Mouse (Mus musculus): ENCODE results near the gene Pakap. TPM values are rescaled to one million over a fixed set of nuclear protein-coding genes. Genes with fewer than 3 reads are reported as not detected.
A peak's percentile ranks its signal among the peaks of the same experiment; 100 is the strongest.

Gene Pakap
- polyA plus RNA-seq, 1 experiment from 2014 or later = 21.4 TPM

DNA sequence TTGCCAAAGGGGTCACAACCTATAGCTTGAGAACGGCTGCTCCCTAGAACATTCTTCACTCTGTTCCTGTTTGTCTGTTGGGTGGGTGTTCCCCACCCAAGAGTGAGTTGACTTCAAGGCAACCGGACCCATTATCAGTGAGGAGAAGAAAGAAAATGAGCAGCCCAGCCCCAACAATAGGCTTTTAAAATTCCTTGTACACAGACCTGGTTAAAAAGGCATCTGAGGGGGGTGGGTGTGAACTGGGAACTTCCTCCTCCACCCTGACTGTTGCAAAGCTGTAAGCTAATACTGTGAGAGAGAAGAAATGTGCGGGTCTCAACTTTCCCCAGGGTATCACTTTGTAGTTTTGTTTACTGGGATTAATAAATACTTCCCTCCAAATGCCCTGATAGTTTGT lies 226.6 kb downstream of the Pakap start:
- ATAC-seq (ENCODE audit: low FRiP score) (no peak), DNase-seq (ENCODE audit: low spot score, missing footprints) (no peak)
- Histone ChIP-seq H3K9me3 (ENCODE audit: control insufficient read depth, low read length) (no peaks in the 10 kb centered on the region), H3K9ac (ENCODE audit: low read length) (no peak overlapping the region), H3K4me1 (ENCODE audit: control insufficient read depth, insufficient read depth, low read length) (peaks cover 12% of the 10 kb centered on the region), H3K36me3 (ENCODE audit: control insufficient read depth, insufficient read depth, low read length) (no peaks in the 10 kb centered on the region), H3K27me3 (ENCODE audit: control insufficient read depth, insufficient read depth, low read length) (no peaks in the 10 kb centered on the region), H3K4me3 (ENCODE audit: low read depth, low read length) (no peak overlapping the region), H3K4me2 (no peak overlapping the region), H3K27ac (ENCODE audit: low read depth, low read length) (no peak overlapping the region)
- 43% methylated on average over 3 of the region's 3 CpGs for WGBS

DNA sequence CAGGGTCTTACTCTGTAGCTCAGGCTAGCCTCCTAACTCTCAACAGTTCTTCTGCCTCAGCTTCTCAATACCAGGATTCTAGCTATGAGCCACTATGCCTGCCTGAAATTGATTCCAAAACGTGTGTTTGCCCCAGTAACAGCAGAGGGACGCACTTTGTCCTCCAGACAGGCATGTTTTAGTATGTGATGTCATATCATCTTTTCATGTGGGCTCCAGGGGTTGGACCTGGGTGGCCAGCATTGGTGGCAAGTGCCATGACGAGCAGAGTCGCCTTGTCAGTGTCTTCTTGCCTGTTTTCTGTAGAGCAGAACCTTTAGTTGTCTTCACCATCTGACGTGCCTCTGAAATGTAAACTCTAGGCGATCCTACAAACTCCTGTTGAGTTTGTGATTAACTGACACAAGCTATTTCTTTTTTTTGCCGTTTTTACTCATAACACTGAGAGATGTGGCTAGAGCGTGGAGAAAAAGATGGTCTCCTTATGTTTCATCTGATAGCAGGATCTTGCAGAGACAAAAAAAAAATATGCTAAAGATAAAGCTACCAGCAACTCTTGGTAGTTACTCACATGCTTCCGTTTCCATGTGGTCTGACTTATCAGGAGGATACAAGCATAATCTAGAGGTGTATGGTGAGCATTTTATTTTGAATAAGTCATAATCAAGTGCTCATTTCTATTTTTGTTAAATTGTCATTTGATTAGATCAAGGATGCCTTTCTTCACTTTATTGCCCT lies 229.7 kb downstream of the Pakap start:
- peak overlapping the region; percentile 44 for H3K9ac ChIP-seq (ENCODE audit: low read length)
- no peak overlapping the region for H3K27ac ChIP-seq (ENCODE audit: low read depth, low read length)
- no peak for DNase-seq (ENCODE audit: low spot score, missing footprints)
- H3K27me3 ChIP-seq (ENCODE audit: control insufficient read depth, insufficient read depth, low read length) = no peaks in the 10 kb centered on the region
- no peak for ATAC-seq (ENCODE audit: low FRiP score)
- H3K9me3 ChIP-seq (ENCODE audit: control insufficient read depth, low read length) = no peaks in the 10 kb centered on the region
- peak overlapping the region; percentile 17; the same call in 1 of the 2 replicates for H3K4me2 ChIP-seq
- no peaks in the 10 kb centered on the region for H3K36me3 ChIP-seq (ENCODE audit: control insufficient read depth, insufficient read depth, low read length)
- no peak overlapping the region for H3K4me3 ChIP-seq (ENCODE audit: low read depth, low read length)
- WGBS = 77% methylated on average over 9 of the region's 9 CpGs
- peaks cover 11% of the 10 kb centered on the region; the same call in 1 of the 2 replicates for H3K4me1 ChIP-seq (ENCODE audit: control insufficient read depth, insufficient read depth, low read length)

DNA sequence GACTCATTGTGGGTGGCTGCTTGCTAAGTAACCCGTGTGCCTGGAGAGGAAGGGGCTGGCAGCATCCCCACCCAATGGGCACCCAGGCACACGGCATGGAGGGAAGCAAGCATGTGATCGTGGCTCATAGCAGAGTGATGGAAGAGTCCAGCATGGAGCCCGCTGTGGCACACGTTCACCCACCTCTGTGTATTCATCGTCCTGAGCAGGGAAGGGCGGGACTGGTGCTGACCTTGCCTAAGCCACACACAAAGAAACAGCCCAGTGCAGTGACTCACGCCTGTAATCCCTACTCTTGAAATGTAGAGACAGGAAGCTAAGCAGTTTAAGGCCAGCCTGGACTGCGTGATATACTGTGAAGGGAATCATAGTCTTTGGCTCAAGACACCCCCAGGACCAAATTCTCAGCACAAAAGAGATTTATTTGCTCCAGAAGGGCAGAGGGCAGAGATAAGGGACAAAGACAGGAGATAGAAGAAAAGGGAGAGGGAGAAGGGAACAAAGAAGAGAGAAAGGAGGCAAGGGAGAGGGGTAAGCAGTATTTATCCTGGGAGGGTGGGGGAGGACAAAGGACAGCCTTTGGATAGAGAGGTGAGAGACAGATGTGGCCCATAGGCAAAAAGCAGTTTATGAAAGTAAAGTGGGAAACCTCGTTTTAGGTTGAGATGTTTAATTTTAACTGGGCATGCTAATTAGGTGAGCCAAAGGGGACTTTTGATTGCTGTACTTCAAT lies 230.5 kb downstream of the Pakap start:
- peak; percentile 87 for ATAC-seq (ENCODE audit: low FRiP score)
- Histone ChIP-seq H3K9ac (ENCODE audit: low read length) (peak overlapping the region; percentile 44), H3K4me2 (peak overlapping the region; percentile 17; the same call in 1 of the 2 replicates), H3K27ac (ENCODE audit: low read depth, low read length) (peak overlapping the region; percentile 3; the same call in 1 of the 2 replicates), H3K36me3 (ENCODE audit: control insufficient read depth, insufficient read depth, low read length) (no peaks in the 10 kb centered on the region), H3K4me1 (ENCODE audit: control insufficient read depth, insufficient read depth, low read length) (peaks cover 11% of the 10 kb centered on the region; the same call in 1 of the 2 replicates), H3K27me3 (ENCODE audit: control insufficient read depth, insufficient read depth, low read length) (no peaks in the 10 kb centered on the region), H3K4me3 (ENCODE audit: low read depth, low read length) (no peak overlapping the region), H3K9me3 (ENCODE audit: control insufficient read depth, low read length) (no peaks in the 10 kb centered on the region)
- 15% methylated on average over 10 of the region's 10 CpGs for whole genome bisulfite sequencing
- DNase-seq (ENCODE audit: low spot score, missing footprints) = peak; percentile 89

DNA sequence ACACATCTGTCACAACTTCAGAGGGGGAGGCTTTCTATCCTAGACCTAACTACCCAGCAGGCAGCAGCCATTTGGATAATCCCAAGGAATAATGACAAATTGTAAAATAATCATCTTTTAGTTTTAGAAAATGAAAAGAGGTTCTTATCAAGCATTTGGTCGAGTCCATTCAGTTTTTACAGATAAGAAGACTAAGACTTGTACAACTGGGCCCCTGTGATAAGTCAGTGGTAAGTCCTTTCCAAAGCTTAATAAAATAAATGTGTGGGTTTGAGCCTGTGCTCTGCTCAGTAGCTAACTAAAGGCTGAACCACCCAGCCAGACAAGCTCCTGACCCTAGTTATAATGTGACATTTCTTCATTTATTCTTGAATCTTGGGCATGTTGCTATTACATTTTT lies 231.3 kb downstream of the Pakap start:
- H3K27me3 ChIP-seq (ENCODE audit: control insufficient read depth, insufficient read depth, low read length) = no peaks in the 10 kb centered on the region
- no peak overlapping the region for H3K27ac ChIP-seq (ENCODE audit: low read depth, low read length)
- ATAC-seq (ENCODE audit: low FRiP score) (no peak), DNase-seq (ENCODE audit: low spot score, missing footprints) (no peak)
- H3K4me3 ChIP-seq (ENCODE audit: low read depth, low read length) = no peak overlapping the region
- no peak overlapping the region for H3K4me2 ChIP-seq
- peaks cover 11% of the 10 kb centered on the region; the same call in 1 of the 2 replicates for H3K4me1 ChIP-seq (ENCODE audit: control insufficient read depth, insufficient read depth, low read length)
- no peak overlapping the region for H3K9ac ChIP-seq (ENCODE audit: low read length)
- no peaks in the 10 kb centered on the region for H3K9me3 ChIP-seq (ENCODE audit: control insufficient read depth, low read length)
- 66% methylated on average over 1 of the region's 1 CpGs for WGBS
- H3K36me3 ChIP-seq (ENCODE audit: control insufficient read depth, insufficient read depth, low read length) = no peaks in the 10 kb centered on the region

DNA sequence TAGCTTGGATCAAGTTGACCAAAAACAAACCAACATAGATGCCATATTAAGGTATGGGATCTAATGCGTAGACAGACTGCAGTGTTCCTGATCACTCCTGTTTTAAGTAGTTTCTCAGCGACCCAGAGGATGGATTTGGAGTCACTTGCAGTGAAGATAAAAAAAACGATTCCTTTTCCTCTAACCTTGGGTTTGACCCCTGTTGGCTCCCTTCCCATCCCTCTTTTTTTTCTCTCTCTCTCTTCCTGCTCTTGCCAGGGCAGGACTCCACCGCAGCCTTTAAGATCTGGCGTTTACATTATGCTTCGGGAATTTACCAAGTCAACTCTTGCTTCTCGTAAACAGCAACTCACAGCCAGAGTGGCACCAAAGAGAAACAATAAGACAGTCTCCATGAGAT lies 233.3 kb downstream of the Pakap start:
- 80% methylated on average over 7 of the region's 7 CpGs for WGBS
- no peaks in the 10 kb centered on the region for H3K27me3 ChIP-seq (ENCODE audit: control insufficient read depth, insufficient read depth, low read length)
- no peak overlapping the region for H3K4me3 ChIP-seq (ENCODE audit: low read depth, low read length)
- no peak for ATAC-seq (ENCODE audit: low FRiP score)
- H3K4me2 ChIP-seq = no peak overlapping the region
- H3K27ac ChIP-seq (ENCODE audit: low read depth, low read length) = no peak overlapping the region
- no peaks in the 10 kb centered on the region for H3K9me3 ChIP-seq (ENCODE audit: control insufficient read depth, low read length)
- DNase-seq (ENCODE audit: low spot score, missing footprints) = no peak
- no peak overlapping the region for H3K9ac ChIP-seq (ENCODE audit: low read length)
- peaks cover 11% of the 10 kb centered on the region; the same call in 1 of the 2 replicates for H3K4me1 ChIP-seq (ENCODE audit: control insufficient read depth, insufficient read depth, low read length)
- no peaks in the 10 kb centered on the region for H3K36me3 ChIP-seq (ENCODE audit: control insufficient read depth, insufficient read depth, low read length)

DNA sequence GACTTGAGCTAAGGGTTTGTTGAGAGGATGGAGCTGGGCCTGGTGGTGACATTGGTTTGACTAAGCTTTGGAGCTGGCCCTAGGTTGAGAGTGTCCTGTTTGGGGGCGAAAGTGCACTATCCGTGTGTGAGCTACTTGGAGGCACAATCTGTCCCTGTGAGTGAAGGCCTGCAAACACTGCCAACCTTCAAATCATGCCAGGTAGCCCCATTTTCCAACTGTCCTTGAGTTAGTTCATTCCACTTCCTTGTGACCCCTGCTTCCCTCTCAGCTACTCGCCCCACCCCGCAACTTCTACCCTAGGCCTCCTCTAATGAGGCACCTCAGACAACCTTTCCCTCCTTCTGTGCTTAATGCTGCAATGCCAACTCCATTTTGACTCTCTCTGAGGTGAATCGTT lies 234.0 kb downstream of the Pakap start:
- DNase-seq (ENCODE audit: low spot score, missing footprints) (no peak), ATAC-seq (ENCODE audit: low FRiP score) (no peak)
- H3K4me3 ChIP-seq (ENCODE audit: low read depth, low read length) = no peak overlapping the region
- no peaks in the 10 kb centered on the region for H3K36me3 ChIP-seq (ENCODE audit: control insufficient read depth, insufficient read depth, low read length)
- no peaks in the 10 kb centered on the region for H3K9me3 ChIP-seq (ENCODE audit: control insufficient read depth, low read length)
- H3K4me1 ChIP-seq (ENCODE audit: control insufficient read depth, insufficient read depth, low read length) = peaks cover 11% of the 10 kb centered on the region; the same call in 1 of the 2 replicates
- H3K27ac ChIP-seq (ENCODE audit: low read depth, low read length) = no peak overlapping the region
- 94% methylated on average over 5 of the region's 5 CpGs for WGBS
- no peak overlapping the region for H3K4me2 ChIP-seq
- no peaks in the 10 kb centered on the region for H3K27me3 ChIP-seq (ENCODE audit: control insufficient read depth, insufficient read depth, low read length)
- no peak overlapping the region for H3K9ac ChIP-seq (ENCODE audit: low read length)

DNA sequence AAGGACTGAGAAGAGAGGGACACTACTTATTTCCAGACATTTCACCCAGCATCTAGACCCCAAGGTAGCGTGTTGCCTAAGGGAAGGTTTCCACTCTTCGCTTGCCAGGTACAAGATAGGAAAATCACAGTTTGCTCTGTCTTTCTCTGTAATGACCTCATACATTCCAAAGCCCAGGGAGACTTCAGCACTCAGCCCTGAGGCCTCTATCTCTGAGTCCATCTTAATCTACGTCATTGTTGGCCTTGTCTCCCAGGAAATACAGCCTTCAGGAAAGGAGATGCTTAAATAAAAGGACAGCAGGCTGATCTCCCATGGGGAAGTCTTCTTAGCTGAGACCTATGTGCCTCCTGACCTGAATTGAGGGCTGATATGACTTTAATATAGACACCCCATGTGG lies 234.4 kb downstream of the Pakap start:
- Histone ChIP-seq H3K9ac (ENCODE audit: low read length) (no peak overlapping the region), H3K4me2 (no peak overlapping the region), H3K4me3 (ENCODE audit: low read depth, low read length) (no peak overlapping the region), H3K27me3 (ENCODE audit: control insufficient read depth, insufficient read depth, low read length) (no peaks in the 10 kb centered on the region), H3K27ac (ENCODE audit: low read depth, low read length) (no peak overlapping the region), H3K9me3 (ENCODE audit: control insufficient read depth, low read length) (no peaks in the 10 kb centered on the region), H3K4me1 (ENCODE audit: control insufficient read depth, insufficient read depth, low read length) (peaks cover 11% of the 10 kb centered on the region; the same call in 1 of the 2 replicates), H3K36me3 (ENCODE audit: control insufficient read depth, insufficient read depth, low read length) (no peaks in the 10 kb centered on the region)
- no peak for ATAC-seq (ENCODE audit: low FRiP score)
- WGBS = 85% methylated on average over 3 of the region's 3 CpGs
- DNase-seq (ENCODE audit: low spot score, missing footprints) = no peak

DNA sequence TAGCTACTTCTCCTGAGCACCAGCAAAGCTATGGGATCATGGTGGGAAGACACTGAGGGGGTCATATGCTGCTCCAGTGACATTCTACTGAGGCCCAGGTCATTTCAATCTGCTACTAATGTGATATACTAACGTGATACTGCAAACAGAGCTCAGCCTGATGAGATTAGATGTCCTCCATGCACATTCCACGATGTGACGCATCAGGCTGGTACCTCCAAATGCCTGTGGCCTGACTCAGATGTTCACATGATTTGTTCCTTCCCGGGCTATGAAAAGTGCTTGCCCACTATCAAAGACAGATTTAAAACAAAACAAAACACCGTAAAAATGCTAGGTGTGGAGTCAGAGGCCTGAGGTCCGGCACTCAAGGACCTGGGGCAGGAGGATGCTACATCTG lies 236.9 kb downstream of the Pakap start:
- Histone ChIP-seq H3K9ac (ENCODE audit: low read length) (no peak overlapping the region), H3K36me3 (ENCODE audit: control insufficient read depth, insufficient read depth, low read length) (no peaks in the 10 kb centered on the region), H3K27ac (ENCODE audit: low read depth, low read length) (no peak overlapping the region), H3K4me1 (ENCODE audit: control insufficient read depth, insufficient read depth, low read length) (no peaks in the 10 kb centered on the region), H3K4me2 (no peak overlapping the region), H3K27me3 (ENCODE audit: control insufficient read depth, insufficient read depth, low read length) (no peaks in the 10 kb centered on the region), H3K9me3 (ENCODE audit: control insufficient read depth, low read length) (no peaks in the 10 kb centered on the region), H3K4me3 (ENCODE audit: low read depth, low read length) (no peak overlapping the region)
- WGBS = 89% methylated on average over 6 of the region's 6 CpGs
- DNase-seq (ENCODE audit: low spot score, missing footprints) (no peak), ATAC-seq (ENCODE audit: low FRiP score) (no peak)

DNA sequence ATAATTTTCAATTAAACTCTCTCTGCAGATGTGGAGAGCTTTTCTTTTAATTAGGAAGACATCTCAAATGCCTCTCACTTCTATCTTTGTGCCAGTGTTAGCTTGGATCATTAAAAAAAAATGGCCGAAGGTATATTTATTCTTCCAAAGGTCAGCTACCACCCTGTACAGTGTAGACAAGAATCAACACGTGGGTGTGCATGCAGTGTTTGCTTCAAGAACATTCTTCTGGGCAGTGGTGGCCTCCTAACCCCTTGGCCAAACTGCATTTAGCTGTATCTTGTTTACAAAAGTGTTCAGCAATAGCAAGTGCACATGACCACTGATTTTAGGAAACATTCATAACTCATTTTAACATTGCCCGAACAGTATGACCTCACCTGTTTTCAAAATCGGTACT lies 241.5 kb downstream of the Pakap start:
- Histone ChIP-seq H3K27me3 (ENCODE audit: control insufficient read depth, insufficient read depth, low read length) (no peaks in the 10 kb centered on the region), H3K4me3 (ENCODE audit: low read depth, low read length) (no peak overlapping the region), H3K9me3 (ENCODE audit: control insufficient read depth, low read length) (no peaks in the 10 kb centered on the region), H3K36me3 (ENCODE audit: control insufficient read depth, insufficient read depth, low read length) (no peaks in the 10 kb centered on the region), H3K27ac (ENCODE audit: low read depth, low read length) (no peak overlapping the region), H3K9ac (ENCODE audit: low read length) (no peak overlapping the region), H3K4me1 (ENCODE audit: control insufficient read depth, insufficient read depth, low read length) (no peaks in the 10 kb centered on the region), H3K4me2 (no peak overlapping the region)
- no peak for ATAC-seq (ENCODE audit: low FRiP score)
- 88% methylated on average over 4 of the region's 4 CpGs for WGBS
- no peak for DNase-seq (ENCODE audit: low spot score, missing footprints)

Measured in midbrain, embryonic 11.5 days (tissue).